ENCODE assay signal across 26 mouse cellular contexts in the genomic region with DNA sequence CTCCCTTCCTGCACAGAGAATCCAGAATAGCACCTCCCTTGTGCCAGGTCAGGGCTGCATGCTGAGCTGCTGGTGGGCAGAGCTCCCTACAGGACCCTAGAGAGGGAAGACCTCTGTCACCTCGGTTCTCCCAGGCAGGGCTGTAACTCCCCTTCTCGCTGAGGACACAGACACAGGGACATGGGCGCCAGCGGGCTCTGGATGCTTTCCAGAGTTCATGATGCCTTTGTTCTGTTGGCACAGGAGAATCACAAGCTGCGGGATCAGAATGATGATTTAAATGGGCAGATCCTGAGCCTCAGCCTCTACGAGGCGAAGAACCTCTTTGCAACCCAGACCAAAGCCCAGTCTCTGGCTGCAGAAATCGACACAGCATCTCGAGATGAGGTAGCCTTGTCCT.
A peak's percentile ranks its signal among the peaks of the same experiment; 100 is the strongest.
DNase-seq lines count a peak whose midpoint lies in the region; ATAC-seq and TF ChIP-seq lines count a peak whose summit lies in the region.
"Had no signal": no experiment of that assay in that cellular context is flagged by ENCODE, and none has a peak within 500 bp of the region (broad histone marks: within the 10 kb centered on the region; RNA-seq: fewer than 3 reads in every experiment).

No protein-coding gene starts in this region.

- ATAC-seq in forebrain, embryonic 12.5 days (ENCODE audit: low FRiP score): no peak
- peak; percentile 22; the same call in 1 of the 2 replicates for ATAC-seq in hindbrain, postnatal 0 days
- ATAC-seq in hindbrain, embryonic 11.5 days (ENCODE audit: low FRiP score): no peak
- ATAC-seq: activated CD4-positive, CD25-positive, alpha-beta regulatory T cell, adult 4 months; forebrain, embryonic 15.5 days; hindbrain, embryonic 16.5 days; inflammation-experienced regulatory T-cells, adult 6 months; intestine, embryonic 16.5 days had no signal

- no peak for TF ChIP-seq CTCF in hindbrain, postnatal 0 days (IDR thresholded peaks at IDR 0.05; ENCODE audit: low read depth)

- DNase-seq in cerebellum, adult 18-20 months: peak; percentile 50 to 57
- DNase-seq in cerebellum, adult 11 months: no peak
- DNase-seq in forebrain, embryonic 10.5 days (ENCODE audit: extremely low spot score, low spot score): no peak
- peak; percentile 48 for DNase-seq in hindbrain, postnatal 0 days (ENCODE audit: low spot score)
- no peak for DNase-seq in hindbrain, embryonic 11.5 days (ENCODE audit: low spot score)
- DNase-seq in brain, adult 2 months (ENCODE audit: low read depth, low spot score): peak; percentile 74
- DNase-seq in ovary, postnatal 36 days (ENCODE audit: low spot score): no peak
- DNase-seq: adrenal gland, adult 8-10 months; adrenal gland, postnatal 25 days; cerebellum, adult 11-12 months; gastrocnemius, postnatal 25 days; heart, adult 18-20 months; heart, postnatal 10 days; heart, postnatal 36 days; kidney, adult 2 months had no signal

- no peak overlapping the region for H3K27ac ChIP-seq in forebrain, embryonic 12.5 days
- no peak overlapping the region for H3K27ac ChIP-seq in forebrain, embryonic 10.5 days
- no peak overlapping the region for H3K27ac ChIP-seq in hindbrain, postnatal 0 days
- no peak overlapping the region for H3K27ac ChIP-seq in hindbrain, embryonic 11.5 days (ENCODE audit: low read depth, low read length)
- H3K27ac ChIP-seq: embryonic facial prominence, embryonic 12.5 days; embryonic facial prominence, embryonic 15.5 days; forebrain, embryonic 15.5 days; heart, embryonic 15.5 days; hindbrain, embryonic 10.5 days had no signal

- H3K4me1 ChIP-seq in forebrain, embryonic 12.5 days: peaks cover 7% of the 10 kb centered on the region; the same call in 1 of the 2 replicates
- H3K4me1 ChIP-seq in forebrain, embryonic 10.5 days: peaks cover 6% of the 10 kb centered on the region
- no peaks in the 10 kb centered on the region for H3K4me1 ChIP-seq in hindbrain, postnatal 0 days (ENCODE audit: insufficient read depth, low read length)
- no peaks in the 10 kb centered on the region for H3K4me1 ChIP-seq in hindbrain, embryonic 11.5 days (replicated peaks; ENCODE audit: control insufficient read depth, insufficient read depth, low read length)

- 87% methylated on average over 9 of the region's 9 CpGs for WGBS in forebrain, embryonic 12.5 days
- WGBS in forebrain, embryonic 10.5 days: 90% methylated on average over 9 of the region's 9 CpGs
- WGBS in hindbrain, postnatal 0 days: 52% methylated on average over 9 of the region's 9 CpGs
- 84% methylated on average over 9 of the region's 9 CpGs for WGBS in hindbrain, embryonic 11.5 days

- no peaks in the 10 kb centered on the region for H3K9me3 ChIP-seq in forebrain, embryonic 12.5 days
- H3K9me3 ChIP-seq in forebrain, embryonic 10.5 days: no peaks in the 10 kb centered on the region
- no peaks in the 10 kb centered on the region for H3K9me3 ChIP-seq in hindbrain, postnatal 0 days (ENCODE audit: low read length)
- H3K9me3 ChIP-seq in hindbrain, embryonic 11.5 days (ENCODE audit: control insufficient read depth, low read length): no peaks in the 10 kb centered on the region
- H3K9me3 ChIP-seq: embryonic facial prominence, embryonic 12.5 days; embryonic facial prominence, embryonic 15.5 days; forebrain, embryonic 15.5 days; heart, embryonic 12.5 days; heart, embryonic 15.5 days; hindbrain, embryonic 10.5 days had no signal

- H3K4me3 ChIP-seq in forebrain, embryonic 12.5 days (replicated peaks): no peak overlapping the region
- no peak overlapping the region for H3K4me3 ChIP-seq in forebrain, embryonic 10.5 days
- H3K4me3 ChIP-seq in hindbrain, postnatal 0 days (ENCODE audit: low read length): no peak overlapping the region
- H3K4me3 ChIP-seq in hindbrain, embryonic 11.5 days (ENCODE audit: low read depth, low read length): no peak overlapping the region
- H3K4me3 ChIP-seq: embryonic facial prominence, embryonic 12.5 days; embryonic facial prominence, embryonic 15.5 days; forebrain, embryonic 15.5 days; heart, embryonic 12.5 days; heart, embryonic 15.5 days; hindbrain, embryonic 10.5 days had no signal

- 0 out of 2 replicates have a peak overlapping the region, but pooled peaks have one; percentile 14 for H3K9ac ChIP-seq in forebrain, embryonic 12.5 days
- H3K9ac ChIP-seq in hindbrain, postnatal 0 days (replicated peaks; ENCODE audit: low read length): no peak overlapping the region
- H3K9ac ChIP-seq in hindbrain, embryonic 11.5 days (ENCODE audit: low read depth, low read length): no peak overlapping the region
- H3K9ac ChIP-seq: embryonic facial prominence, embryonic 12.5 days; embryonic facial prominence, embryonic 15.5 days; forebrain, embryonic 15.5 days; heart, embryonic 12.5 days; heart, embryonic 15.5 days had no signal

- no peaks in the 10 kb centered on the region for H3K27me3 ChIP-seq in forebrain, embryonic 12.5 days
- H3K27me3 ChIP-seq in forebrain, embryonic 10.5 days (ENCODE audit: poor library complexity, severe bottlenecking): no peaks in the 10 kb centered on the region
- H3K27me3 ChIP-seq in hindbrain, postnatal 0 days (ENCODE audit: insufficient read depth, low read length): no peaks in the 10 kb centered on the region
- no peaks in the 10 kb centered on the region for H3K27me3 ChIP-seq in hindbrain, embryonic 11.5 days (ENCODE audit: control insufficient read depth, insufficient read depth, low read length)
- H3K27me3 ChIP-seq: embryonic facial prominence, embryonic 12.5 days; embryonic facial prominence, embryonic 15.5 days; forebrain, embryonic 15.5 days; heart, embryonic 12.5 days; heart, embryonic 15.5 days had no signal

- no peak overlapping the region for H3K4me2 ChIP-seq in forebrain, embryonic 12.5 days
- no peak overlapping the region for H3K4me2 ChIP-seq in hindbrain, postnatal 0 days (ENCODE audit: low read depth, low read length)
- H3K4me2 ChIP-seq in hindbrain, embryonic 11.5 days (replicated peaks; ENCODE audit: low read depth, low read length): no peak overlapping the region
- H3K4me2 ChIP-seq: embryonic facial prominence, embryonic 12.5 days; embryonic facial prominence, embryonic 15.5 days; forebrain, embryonic 15.5 days; heart, embryonic 12.5 days; heart, embryonic 15.5 days had no signal

- peaks cover 43% of the 10 kb centered on the region for H3K36me3 ChIP-seq in forebrain, embryonic 12.5 days (replicated peaks)
- peaks cover 89% of the 10 kb centered on the region for H3K36me3 ChIP-seq in forebrain, embryonic 10.5 days (replicated peaks)
- H3K36me3 ChIP-seq in hindbrain, postnatal 0 days (ENCODE audit: insufficient read depth, low read length): peaks cover 33% of the 10 kb centered on the region
- H3K36me3 ChIP-seq in hindbrain, embryonic 11.5 days (ENCODE audit: control insufficient read depth, insufficient read depth, low read length): peaks cover 8% of the 10 kb centered on the region; the same call in 1 of the 2 replicates
- H3K36me3 ChIP-seq: heart, embryonic 12.5 days; heart, embryonic 15.5 days had no signal

Comparison
In these comparisons a context has a peak if more than half of its experiments do, and no peak if none do; other contexts are left out.
1. DNase-seq: peak in cerebellum, adult 18-20 months (2 of 2), hindbrain, postnatal 0 days (single experiment) and brain, adult 2 months (single experiment); none in cerebellum, adult 11 months (single experiment), forebrain, embryonic 10.5 days (single experiment), hindbrain, embryonic 11.5 days (single experiment) and ovary, postnatal 36 days (single experiment).